Mouse (Mus musculus): Measurements from ENCODE around the gene Ptprf.

GRCm38 (mm10) chr4:118280506-118280905 is 10.7 kb downstream of the Ptprf start:
- no peak for TF ChIP-seq CTCF (IDR thresholded peaks at IDR 0.05)
- no peak for TF ChIP-seq POLR2A (IDR thresholded peaks at IDR 0.05; ENCODE audit: insufficient read depth, low read depth, low read length)
- TF ChIP-seq EP300 (IDR thresholded peaks at IDR 0.05; ENCODE audit: insufficient read depth, low read depth, low read length): no peak

All from heart, adult 2 months (tissue).